Mouse (Mus musculus) intestine, embryonic 16.5 days (tissue): ENCODE results near the gene Tbc1d10b. TPM values are rescaled to one million over a fixed set of nuclear protein-coding genes. Genes with fewer than 3 reads are reported as not detected.

Experiments
- ATAC-seq: fragments of 200-750 bp; cut with Nextera tagmentation; 2 replicates; pipeline ENCODE4 v1.8.0; 2017; ENCODE audit warnings: moderate TSS enrichment, moderate library complexity
- H3K27ac ChIP-seq: fragments of 300-500 bp; sonication (generic); 2 replicates; pipeline ENCODE4 v1.5.1; 2014; ENCODE audit warnings: mild to moderate bottlenecking, low read length
- H3K27me3 ChIP-seq: fragments of 300-500 bp; sonication (generic); replicated peaks from 2 replicates; pipeline ENCODE4 v1.6.1; 2014; ENCODE audit warnings: low read length, control low read depth, mixed read lengths; ENCODE audit not compliant: control insufficient read depth, insufficient read depth
- H3K36me3 ChIP-seq: fragments of 300-500 bp; sonication (generic); 2 replicates; pipeline ENCODE4 v1.6.1; 2014; ENCODE audit warnings: low read length, control low read depth; ENCODE audit not compliant: control insufficient read depth, insufficient read depth
- H3K4me1 ChIP-seq: fragments of 300-500 bp; sonication (generic); 2 replicates; pipeline ENCODE4 v1.6.1; 2014; ENCODE audit warnings: low read length, control low read depth, mixed read lengths; ENCODE audit not compliant: control insufficient read depth, insufficient read depth
- H3K4me2 ChIP-seq: fragments of 300-500 bp; sonication (generic); 2 replicates; pipeline ENCODE4 v1.6.1; 2014; ENCODE audit warnings: low read depth, low read length, control low read depth
- H3K4me3 ChIP-seq: fragments of 300-500 bp; sonication (generic); 2 replicates; pipeline ENCODE4 v1.5.1; 2014; ENCODE audit warnings: mild to moderate bottlenecking, low read length
- H3K9ac ChIP-seq: fragments of 300-500 bp; sonication (generic); 2 replicates; pipeline ENCODE4 v1.6.1; 2014; ENCODE audit warnings: low read depth, low read length
- H3K9me3 ChIP-seq: fragments of 300-500 bp; sonication (generic); 2 replicates; pipeline ENCODE4 v1.6.1; 2016; ENCODE audit warnings: low read length, control low read depth; ENCODE audit not compliant: control insufficient read depth
- WGBS: fragments of 180-500 bp; shearing (Covaris S2); extraction: QIAGEN DNeasy Blood & Tissue Kit; methylation state at CpG from one replicate; pipeline ENCODE4 v1.1.7; 2014; 5-methylcytosine and 5-hydroxymethylcytosine counted together
- polyA plus RNA-seq: library from polyadenylated mRNA; unstranded; fragments of >200 nt; fragmentation: Nextera tagmentation; extraction: Ambion mirVana; gene quantifications from 2 replicates; pipeline ENCODE4 v1.2.1, GENCODE M21; 2015

Gene Tbc1d10b
- polyA plus RNA-seq, 1 experiment from 2014 or later = 15.5 TPM

DNA sequence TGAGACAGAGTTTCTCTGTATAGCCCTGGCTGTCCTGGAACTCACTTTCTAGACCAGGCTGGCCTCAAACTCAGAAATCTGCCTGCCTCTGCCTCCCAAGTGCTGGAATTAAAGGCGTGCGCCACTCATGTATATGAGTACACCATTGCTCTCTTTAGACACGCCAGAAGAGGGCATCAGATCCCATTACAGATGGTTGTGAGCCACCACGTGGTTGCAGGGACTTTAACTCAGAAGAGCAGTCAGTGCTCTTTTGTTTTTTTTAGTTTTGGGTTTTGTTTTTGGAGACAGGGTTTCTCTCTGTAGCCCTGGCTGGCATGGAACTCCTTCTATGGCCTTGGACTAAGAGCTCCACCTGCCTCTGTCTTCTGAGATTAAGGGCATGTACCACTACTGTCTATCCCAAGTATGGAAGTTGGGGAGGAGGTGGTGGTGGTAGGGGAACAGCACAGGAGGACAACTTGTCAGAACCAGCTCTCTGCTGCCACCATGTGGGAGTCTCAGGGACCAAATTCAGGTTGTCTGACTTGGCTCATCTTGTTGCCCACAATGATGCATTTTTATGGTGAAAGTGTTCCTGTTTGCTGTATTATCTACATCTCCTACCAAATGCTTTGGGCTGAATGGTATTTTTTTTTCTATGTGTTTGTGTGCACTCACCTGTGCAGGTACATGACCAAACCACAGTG lies 20.5 kb upstream of the Tbc1d10b start:
- Histone ChIP-seq H3K4me1 (peaks cover 13% of the 10 kb centered on the region), H3K9ac (no peak overlapping the region), H3K4me3 (no peak overlapping the region), H3K27me3 (no peaks in the 10 kb centered on the region), H3K27ac (no peak overlapping the region), H3K4me2 (no peak overlapping the region), H3K9me3 (no peaks in the 10 kb centered on the region), H3K36me3 (0 out of 2 replicates have a peak, but pooled peaks cover 3% of the 10 kb centered on the region)
- 64% methylated on average over 4 of the region's 4 CpGs for WGBS
- no peak for ATAC-seq

DNA sequence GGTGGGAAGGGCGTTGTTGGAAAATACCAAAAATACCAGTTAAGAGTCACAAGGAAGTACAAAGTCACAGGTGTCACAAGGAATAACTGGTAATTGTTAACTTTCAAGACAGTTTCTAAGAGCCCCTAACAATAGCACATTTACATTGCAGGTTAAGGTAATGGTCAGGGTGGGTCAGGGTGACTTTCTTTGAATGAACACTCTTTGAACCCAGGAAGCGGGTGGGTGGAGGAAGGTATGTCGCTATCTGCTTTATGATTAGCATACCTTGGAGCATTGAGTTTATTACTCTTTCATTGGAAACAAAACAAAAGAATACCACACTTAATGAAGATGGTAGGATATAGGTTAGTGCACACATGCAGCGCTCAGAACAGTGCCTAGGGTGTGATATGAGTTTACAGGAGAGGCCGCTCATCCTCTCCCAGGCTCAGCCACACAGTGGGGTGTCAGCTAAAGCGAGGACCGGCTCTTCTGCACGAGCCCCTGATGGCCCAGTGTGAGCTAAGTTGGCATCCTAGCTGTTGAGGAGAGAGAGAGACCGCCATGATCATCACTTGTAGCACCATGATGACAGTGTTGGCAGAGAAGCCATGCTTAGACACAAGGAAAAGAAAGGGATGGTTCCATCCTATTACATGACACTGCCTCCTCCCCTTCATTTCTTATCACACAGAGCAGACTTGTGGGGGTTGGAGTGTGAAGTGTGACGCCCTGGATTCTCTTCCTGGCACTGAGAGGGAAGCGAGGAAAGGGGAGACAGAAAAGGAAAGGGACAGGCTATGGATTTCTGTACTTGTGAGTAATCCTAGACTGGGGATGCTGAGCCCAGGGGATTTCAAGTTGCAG lies 17.1 kb upstream of the Tbc1d10b start:
- H3K9ac ChIP-seq = no peak overlapping the region
- no peak overlapping the region for H3K4me2 ChIP-seq
- H3K36me3 ChIP-seq = no peaks in the 10 kb centered on the region
- no peak overlapping the region for H3K27ac ChIP-seq
- H3K9me3 ChIP-seq = no peaks in the 10 kb centered on the region
- no peaks in the 10 kb centered on the region for H3K27me3 ChIP-seq
- WGBS = 81% methylated on average over 11 of the region's 11 CpGs
- no peaks in the 10 kb centered on the region for H3K4me1 ChIP-seq
- ATAC-seq = peak; percentile 63
- H3K4me3 ChIP-seq = no peak overlapping the region

DNA sequence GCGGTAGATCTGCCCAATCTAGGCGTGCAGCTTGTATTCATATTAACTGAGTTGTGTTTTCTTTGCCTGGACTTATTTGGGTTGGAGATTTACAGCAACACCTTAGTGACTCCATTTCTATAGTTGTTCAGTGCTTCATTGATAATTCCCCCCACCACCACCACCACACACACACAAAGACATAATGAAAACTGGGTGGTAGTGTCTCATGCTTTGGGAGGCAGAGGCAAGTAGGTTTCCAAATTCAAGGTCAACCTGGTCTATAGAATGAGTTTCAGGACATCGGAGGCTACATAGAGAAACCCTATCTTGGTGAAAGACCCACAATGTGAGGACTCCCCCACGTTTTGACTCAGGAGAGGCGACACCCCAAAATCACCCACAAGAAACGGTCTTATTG lies 16.3 kb upstream of the Tbc1d10b start:
- Histone ChIP-seq H3K4me3 (no peak overlapping the region), H3K9ac (no peak overlapping the region), H3K4me1 (no peaks in the 10 kb centered on the region), H3K36me3 (no peaks in the 10 kb centered on the region), H3K27ac (no peak overlapping the region), H3K9me3 (no peaks in the 10 kb centered on the region), H3K4me2 (no peak overlapping the region), H3K27me3 (no peaks in the 10 kb centered on the region)
- ATAC-seq = no peak
- WGBS = 90% methylated on average over 6 of the region's 6 CpGs

DNA sequence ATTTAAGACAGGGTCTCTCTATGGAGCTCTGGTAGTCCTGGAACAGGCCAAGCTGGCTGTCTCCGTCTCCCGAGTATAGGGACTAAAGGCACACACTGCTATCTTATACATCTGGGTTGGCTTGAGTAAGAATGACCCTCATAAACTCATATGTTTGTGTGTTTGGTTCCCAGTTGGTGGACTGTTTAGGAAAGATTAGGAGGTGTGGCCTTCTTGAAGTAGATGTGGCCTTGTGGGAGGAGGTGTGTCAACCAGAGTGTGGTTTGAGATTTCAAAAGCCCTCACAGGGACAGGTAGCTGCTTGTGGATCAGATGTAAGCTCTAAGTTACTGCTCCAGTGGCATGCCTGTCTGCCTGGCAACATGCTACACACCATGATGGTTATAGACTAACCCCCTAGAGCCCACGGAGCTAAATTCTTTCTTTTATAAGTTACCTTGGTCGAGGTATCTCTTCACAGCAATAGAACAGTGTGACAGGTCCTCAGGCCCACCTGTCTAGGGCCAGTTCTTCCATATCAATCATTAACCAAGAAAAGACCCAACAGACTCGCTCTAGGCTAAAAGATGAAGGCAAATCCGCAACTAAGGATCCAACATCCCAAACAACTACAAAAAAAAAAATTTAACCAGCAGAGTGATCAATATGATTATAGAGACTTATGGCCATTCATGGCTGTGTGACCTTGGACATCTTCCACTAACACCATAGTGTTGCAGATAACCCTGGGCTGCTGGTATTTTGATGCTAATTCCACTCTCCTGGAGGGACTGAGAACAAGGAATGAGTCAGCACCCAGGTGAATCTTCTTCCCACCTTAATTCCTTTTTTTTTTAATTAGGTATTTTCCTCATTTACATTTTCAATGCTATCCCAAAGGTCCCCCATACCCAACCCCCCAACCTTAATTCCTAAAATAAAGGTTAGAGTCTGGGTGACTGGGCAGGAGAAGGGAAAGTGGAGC lies 15.5 kb upstream of the Tbc1d10b start:
- Histone ChIP-seq H3K4me2 (no peak overlapping the region), H3K27me3 (no peaks in the 10 kb centered on the region), H3K9me3 (no peaks in the 10 kb centered on the region), H3K4me1 (no peaks in the 10 kb centered on the region), H3K9ac (no peak overlapping the region), H3K27ac (no peak overlapping the region), H3K36me3 (no peaks in the 10 kb centered on the region), H3K4me3 (no peak overlapping the region)
- ATAC-seq = no peak
- 69% methylated on average over 6 of the region's 6 CpGs for WGBS

DNA sequence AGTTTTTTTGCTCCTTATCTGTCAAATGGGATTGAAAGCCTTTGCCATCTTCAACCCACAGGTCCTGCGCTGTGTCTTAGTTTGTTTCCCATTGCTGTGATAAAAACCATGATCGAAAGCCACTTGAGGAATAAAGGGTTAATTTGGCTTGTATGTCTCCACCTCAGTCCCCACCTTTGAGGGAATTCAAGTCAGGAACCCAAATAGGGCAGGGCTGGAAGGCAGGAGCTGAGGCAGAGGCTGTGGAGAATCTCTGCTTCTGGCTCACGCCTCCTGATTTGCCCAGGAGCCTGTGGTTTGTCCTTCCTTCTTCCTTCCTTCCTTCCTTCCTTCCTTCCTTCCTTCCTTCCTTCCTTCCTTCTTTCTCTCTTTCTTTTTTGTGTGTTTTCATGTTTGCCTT lies 14.8 kb upstream of the Tbc1d10b start:
- H3K9me3 ChIP-seq = no peaks in the 10 kb centered on the region
- H3K36me3 ChIP-seq = no peaks in the 10 kb centered on the region
- ATAC-seq = no peak
- H3K27ac ChIP-seq = no peak overlapping the region
- no peaks in the 10 kb centered on the region for H3K27me3 ChIP-seq
- 93% methylated on average over 3 of the region's 3 CpGs for WGBS
- no peak overlapping the region for H3K9ac ChIP-seq
- no peaks in the 10 kb centered on the region for H3K4me1 ChIP-seq
- no peak overlapping the region for H3K4me3 ChIP-seq
- no peak overlapping the region for H3K4me2 ChIP-seq

DNA sequence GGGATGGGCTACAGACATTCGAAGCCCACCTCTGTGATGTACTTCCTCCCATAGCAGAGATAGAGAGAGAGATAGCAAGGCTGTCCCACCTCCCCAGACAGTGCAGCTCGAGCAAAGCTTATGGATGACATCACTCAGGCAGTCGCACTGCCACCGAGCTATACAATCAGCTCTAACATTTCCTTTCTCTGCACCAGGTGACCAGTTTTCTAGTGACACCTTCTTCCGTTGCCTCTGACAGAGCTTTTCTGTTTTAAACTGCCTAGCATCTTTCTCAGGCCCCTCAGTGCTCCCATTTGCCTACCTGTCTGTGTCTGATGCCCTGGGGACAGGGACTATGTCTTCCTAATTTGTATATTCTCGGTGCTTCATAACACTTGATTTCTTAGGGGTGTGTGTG lies 12.2 kb upstream of the Tbc1d10b start:
- Histone ChIP-seq H3K4me1 (no peaks in the 10 kb centered on the region), H3K4me3 (no peak overlapping the region), H3K27ac (no peak overlapping the region), H3K4me2 (no peak overlapping the region), H3K27me3 (no peaks in the 10 kb centered on the region), H3K9me3 (no peaks in the 10 kb centered on the region), H3K9ac (no peak overlapping the region), H3K36me3 (no peaks in the 10 kb centered on the region)
- 76% methylated on average over 6 of the region's 6 CpGs for WGBS
- ATAC-seq = no peak

DNA sequence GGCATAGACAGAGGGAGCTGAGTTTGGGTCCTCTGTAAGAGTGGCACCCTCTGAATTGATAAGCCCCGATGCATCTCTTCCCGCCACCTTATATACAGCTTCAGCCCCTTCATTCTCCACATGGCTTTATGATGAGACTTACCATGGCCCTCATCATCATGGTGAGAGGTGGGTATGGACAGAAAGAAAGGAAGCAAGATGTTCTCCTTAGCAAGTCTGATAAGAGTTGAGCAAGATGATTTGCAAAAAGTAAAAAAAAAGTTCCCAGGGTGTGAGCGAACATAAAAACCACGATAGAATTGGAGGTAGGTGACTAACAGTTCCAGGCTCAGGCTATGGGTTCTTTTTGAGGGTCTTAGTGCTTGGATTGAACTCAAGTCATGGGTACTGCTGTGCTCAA lies 10.4 kb upstream of the Tbc1d10b start:
- Histone ChIP-seq H3K27me3 (no peaks in the 10 kb centered on the region), H3K9me3 (no peaks in the 10 kb centered on the region), H3K4me1 (0 out of 2 replicates have a peak, but pooled peaks cover 5% of the 10 kb centered on the region), H3K4me3 (no peak overlapping the region), H3K36me3 (no peaks in the 10 kb centered on the region), H3K9ac (no peak overlapping the region), H3K27ac (no peak overlapping the region), H3K4me2 (no peak overlapping the region)
- WGBS = 83% methylated on average over 4 of the region's 4 CpGs
- no peak for ATAC-seq

DNA sequence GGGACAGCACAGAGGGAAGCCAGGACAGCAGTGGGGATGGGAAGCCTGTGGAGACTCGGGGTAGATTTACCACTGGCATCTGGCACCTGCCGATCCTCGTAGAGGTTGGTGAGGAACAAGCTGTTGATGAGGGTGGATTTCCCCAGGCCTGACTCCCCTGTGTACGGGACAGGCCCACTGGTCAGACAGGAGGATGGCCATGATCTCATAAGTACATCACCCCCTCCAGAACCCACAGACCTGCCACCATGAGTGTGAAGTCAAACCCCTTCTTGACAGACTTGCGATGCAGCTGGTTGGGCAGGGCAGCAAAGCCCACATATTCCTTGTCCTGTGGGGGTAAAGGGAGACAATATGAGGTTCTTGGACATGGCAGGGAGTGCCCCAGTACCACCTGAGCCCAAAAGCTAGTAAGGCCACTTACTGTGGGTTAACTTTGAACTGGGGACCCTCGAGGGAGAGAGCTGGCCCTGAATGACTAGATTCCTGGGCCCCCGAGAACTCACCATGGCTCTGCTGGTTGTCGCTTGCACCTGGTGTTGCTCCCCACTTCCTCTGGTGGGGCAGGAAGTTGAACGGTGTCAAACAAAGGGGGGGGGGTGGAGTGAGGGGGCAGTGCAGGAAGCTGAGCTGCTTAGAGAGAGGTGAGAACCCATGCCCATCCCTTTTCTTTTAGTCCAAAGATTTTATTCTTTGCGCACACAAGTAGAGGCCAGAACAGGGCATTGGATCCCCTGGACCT lies 9.8 kb upstream of the Tbc1d10b start:
- no peaks in the 10 kb centered on the region for H3K9me3 ChIP-seq
- no peak overlapping the region for H3K9ac ChIP-seq
- no peak overlapping the region for H3K27ac ChIP-seq
- WGBS = 73% methylated on average over 10 of the region's 10 CpGs
- no peak overlapping the region for H3K4me2 ChIP-seq
- no peaks in the 10 kb centered on the region for H3K36me3 ChIP-seq
- 0 out of 2 replicates have a peak, but pooled peaks cover 5% of the 10 kb centered on the region for H3K4me1 ChIP-seq
- no peaks in the 10 kb centered on the region for H3K27me3 ChIP-seq
- H3K4me3 ChIP-seq = no peak overlapping the region
- ATAC-seq = no peak
